Comparison of ENCODE assay signal across 25 mouse cellular contexts in the genomic region with DNA sequence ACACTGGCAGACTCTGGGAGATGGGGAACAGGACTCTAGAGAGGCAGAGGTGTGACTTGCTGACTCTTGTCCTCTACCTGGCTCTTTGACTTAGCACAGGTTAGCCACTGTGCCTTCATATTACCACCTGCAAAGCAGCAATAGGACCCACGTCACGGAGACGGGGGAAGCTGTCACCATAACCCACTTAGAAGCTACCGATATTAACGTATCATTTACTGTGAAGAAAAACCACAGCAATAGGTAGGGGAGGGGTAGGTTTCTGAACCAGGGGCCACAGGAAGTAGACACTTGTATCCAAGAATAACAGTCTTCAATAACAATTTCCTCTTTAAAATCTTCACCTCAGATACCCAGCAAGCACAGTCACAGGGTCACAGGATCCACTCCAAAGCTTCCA. TPM values are rescaled to one million over a fixed set of nuclear protein-coding genes. Genes with fewer than 3 reads are reported as not detected.
A peak's percentile ranks its signal among the peaks of the same experiment; 100 is the strongest.
DNase-seq lines count a peak whose midpoint lies in the region; ATAC-seq and TF ChIP-seq lines count a peak whose summit lies in the region.
"Had no signal": no experiment of that assay in that cellular context is flagged by ENCODE, and none has a peak within 500 bp of the region (broad histone marks: within the 10 kb centered on the region; RNA-seq: fewer than 3 reads in every experiment).

No protein-coding gene starts in this region.

- 0 out of 2 replicates have a peak overlapping the region, but pooled peaks have one; percentile 24 for H3K27ac ChIP-seq in small intestine, adult 2 months (ENCODE audit: insufficient read depth, low read depth, low read length)
- no peak overlapping the region for H3K27ac ChIP-seq in forebrain, postnatal 0 days (ENCODE audit: low read depth, low read length)
- H3K27ac ChIP-seq: embryonic facial prominence, embryonic 10.5 days; heart, embryonic 10.5 days; hindbrain, embryonic 15.5 days; limb, embryonic 15.5 days; liver, embryonic 14.5 days; midbrain, embryonic 13.5 days; neural tube, embryonic 13.5 days; stomach, postnatal 0 days had no signal

- no peaks in the 10 kb centered on the region for H3K27me3 ChIP-seq in small intestine, adult 2 months (ENCODE audit: control insufficient read depth, insufficient read depth, low read length)
- H3K27me3 ChIP-seq in forebrain, postnatal 0 days (ENCODE audit: insufficient read depth, low read length), result no peaks in the 10 kb centered on the region
- H3K27me3 ChIP-seq: hindbrain, embryonic 15.5 days had no signal

- WGBS in small intestine, adult 2 months, result 91% methylated on average over 5 of the region's 5 CpGs
- WGBS in forebrain, postnatal 0 days, result 93% methylated on average over 5 of the region's 5 CpGs

- TF ChIP-seq POLR2A in small intestine, adult 2 months (IDR thresholded peaks at IDR 0.05; ENCODE audit: low read depth, low read length), result no peak

- no peaks in the 10 kb centered on the region for H3K9me3 ChIP-seq in forebrain, postnatal 0 days (ENCODE audit: low read length)
- H3K9me3 ChIP-seq: embryonic facial prominence, embryonic 10.5 days; heart, embryonic 10.5 days; hindbrain, embryonic 15.5 days; limb, embryonic 15.5 days; midbrain, embryonic 13.5 days; neural tube, embryonic 13.5 days had no signal

- DNase-seq in A20 (ENCODE audit: low read depth, low spot score), result peak; percentile 39
- peak; percentile 90 for DNase-seq in CD4-positive helper T cell, adult 2 months (ENCODE audit: low read depth, low spot score)
- DNase-seq in layer of hippocampus, adult 9-11 months, result no peak
- no peak for DNase-seq in forebrain, postnatal 0 days
- no peak for DNase-seq in adrenal gland, postnatal 25 days
- DNase-seq: adrenal gland, postnatal 36 days; cerebellum, adult 9-10 months; heart, postnatal 4 days; kidney, adult 9 months; kidney, postnatal 36 days; left cerebral cortex, postnatal 4 days; lung, embryonic 14.5 days; thymus, postnatal 14 days had no signal

- no peak for TF ChIP-seq CTCF in small intestine, adult 2 months (IDR thresholded peaks at IDR 0.05; ENCODE audit: extremely low read depth, insufficient read length, insufficient replicate concordance, low read depth, low read length)
- TF ChIP-seq CTCF in forebrain, postnatal 0 days (IDR thresholded peaks at IDR 0.05; ENCODE audit: low read depth), result no peak

- H3K9ac ChIP-seq in forebrain, postnatal 0 days, result no peak overlapping the region
- H3K9ac ChIP-seq: hindbrain, embryonic 15.5 days; limb, embryonic 15.5 days; liver, embryonic 14.5 days; lung, embryonic 14.5 days; midbrain, embryonic 13.5 days; neural tube, embryonic 13.5 days had no signal

- no peak overlapping the region for H3K4me2 ChIP-seq in forebrain, postnatal 0 days (ENCODE audit: low read depth)
- H3K4me2 ChIP-seq: hindbrain, embryonic 15.5 days; limb, embryonic 15.5 days; lung, embryonic 14.5 days; midbrain, embryonic 13.5 days; neural tube, embryonic 13.5 days had no signal

- peaks cover 13% of the 10 kb centered on the region for H3K4me1 ChIP-seq in small intestine, adult 2 months (ENCODE audit: control insufficient read depth, insufficient read depth, insufficient read length, low read length)
- H3K4me1 ChIP-seq in forebrain, postnatal 0 days (ENCODE audit: insufficient read depth), result peaks cover 17% of the 10 kb centered on the region

- peak; percentile 40 to 44 for ATAC-seq in hematopoietic stem cell, adult 5-6 weeks (replicated peaks in 1 of 2; ENCODE audit: insufficient read depth in 1 of 2, low FRiP score in 2 of 2, low TSS enrichment in 1 of 2, low read depth in 1 of 2, poor library complexity in 2 of 2, severe bottlenecking in 2 of 2)
- no peak for ATAC-seq in forebrain, postnatal 0 days
- ATAC-seq: intestine, embryonic 16.5 days; midbrain, embryonic 13.5 days had no signal

- no peak overlapping the region for H3K4me3 ChIP-seq in small intestine, adult 2 months (ENCODE audit: low read depth, low read length)
- H3K4me3 ChIP-seq in forebrain, postnatal 0 days (ENCODE audit: low read depth, low read length), result no peak overlapping the region
- H3K4me3 ChIP-seq: embryonic facial prominence, embryonic 10.5 days; heart, embryonic 10.5 days; hindbrain, embryonic 15.5 days; limb, embryonic 15.5 days; megakaryocyte, embryonic 14.5 days; midbrain, embryonic 13.5 days; neural tube, embryonic 13.5 days had no signal

- H3K36me3 ChIP-seq in small intestine, adult 2 months (ENCODE audit: control insufficient read depth, insufficient read depth, low read length), result peaks cover 10% of the 10 kb centered on the region
- peaks cover 13% of the 10 kb centered on the region for H3K36me3 ChIP-seq in forebrain, postnatal 0 days (ENCODE audit: insufficient read depth)

RNA-seq across cellular contexts. Expression of a gene that starts 10.2 kb away (rescaled TPM):
- total RNA-seq in hematopoietic stem cell, adult 5-6 weeks (2017), result 15.7 and 19.7 TPM in 2 replicates
- polyA plus RNA-seq in small intestine, adult 2 months (2012; rRNA removed), result 4.2 and 7.6 TPM in 2 replicates
- total RNA-seq in forebrain, postnatal 0 days (2014; rRNA removed), result 36.1 and 38.6 TPM in 2 replicates
- 21.7 and 26.1 TPM in 2 replicates for polyA plus RNA-seq in forebrain, postnatal 0 days (2015; fragmentation: Nextera tagmentation; extraction: Ambion mirVana)
- 100 and 121 TPM in 2 replicates for total RNA-seq in adrenal gland, postnatal 25 days (2021)

RNA-seq across cellular contexts. Expression of a gene that starts 35.0 kb away (rescaled TPM):
- total RNA-seq in hematopoietic stem cell, adult 5-6 weeks (2017), result 2.9 and 3.0 TPM in 2 replicates
- 4.4 and 4.7 TPM in 2 replicates for polyA plus RNA-seq in small intestine, adult 2 months (2012; rRNA removed)
- 14.2 and 21.9 TPM in 2 replicates for total RNA-seq in forebrain, postnatal 0 days (2014; rRNA removed)
- polyA plus RNA-seq in forebrain, postnatal 0 days (2015; fragmentation: Nextera tagmentation; extraction: Ambion mirVana), result 5.3 and 8.5 TPM in 2 replicates
- 9.2 and 13.0 TPM in 2 replicates for total RNA-seq in adrenal gland, postnatal 25 days (2021)

RNA-seq across cellular contexts. Expression of a gene that starts 53.0 kb away (rescaled TPM):
- total RNA-seq in hematopoietic stem cell, adult 5-6 weeks (2017), result 10.6 and 12.3 TPM in 2 replicates
- polyA plus RNA-seq in small intestine, adult 2 months (2012; rRNA removed), result 1.6 and 3.1 TPM in 2 replicates
- total RNA-seq in forebrain, postnatal 0 days (2014; rRNA removed), result 9.2 and 15.2 TPM in 2 replicates
- 6.4 TPM in 2 replicates for polyA plus RNA-seq in forebrain, postnatal 0 days (2015; fragmentation: Nextera tagmentation; extraction: Ambion mirVana)
- 8.9 and 9.8 TPM in 2 replicates for total RNA-seq in adrenal gland, postnatal 25 days (2021)

Comparison
In these comparisons a context has a peak if more than half of its experiments do, and no peak if none do; other contexts are left out.
1. DNase-seq: peak in A20 (single experiment) and CD4-positive helper T cell, adult 2 months (single experiment); none in layer of hippocampus, adult 9-11 months (single experiment), forebrain, postnatal 0 days (single experiment) and adrenal gland, postnatal 25 days (single experiment).